Mouse (Mus musculus): ENCODE results near the gene Gm49354. TPM values are rescaled to one million over a fixed set of nuclear protein-coding genes. Genes with fewer than 3 reads are reported as not detected.

The Gm49354 gene
- polyA plus RNA-seq, 1 experiment = not detected

GRCm38 (mm10) chr13:59710230-59710629 is 71.8 kb downstream of the Gm49354 start, which contains the start of gene Spata31d1a:
Gene Spata31d1a (minus strand): TSS chr13:59710330.
- TF ChIP-seq FOSL1 (IDR thresholded peaks at IDR 0.05; ENCODE audit: insufficient read depth, low read length, poor library complexity, severe bottlenecking) (no peak), CEBPB (IDR thresholded peaks at IDR 0.05; ENCODE audit: low read depth) (no peak)
- H3K79me3 ChIP-seq (ENCODE audit: low read depth) = no peaks in the 10 kb centered on the region
- H3K4me3 ChIP-seq (ENCODE audit: insufficient read depth, poor library complexity, severe bottlenecking) = no peak within 1 kb of the TSS
- no peaks in the 10 kb centered on the region for H3K36me3 ChIP-seq (ENCODE audit: control insufficient read depth, insufficient read depth)
- H3K27me3 ChIP-seq (ENCODE audit: control insufficient read depth, insufficient read depth, insufficient read length) = peaks cover 18% of the 10 kb centered on the region
- H3ac ChIP-seq (ENCODE audit: control insufficient read depth, insufficient read length, low read depth) = no peak within 1 kb of the TSS
- H3K79me2 ChIP-seq (ENCODE audit: control insufficient read depth, insufficient read depth) = no peaks in the 10 kb centered on the region

Other genes starting within 250 kb of the Gm49354 start
- gene Agtpbp1, start 197.0 kb downstream of the Gm49354 start, polyA plus RNA-seq (2012; fragmentation: generic; extraction: Trizol) = 7.5 TPM
- gene Naa35, start 197.0 kb downstream of the Gm49354 start, polyA plus RNA-seq (2012; fragmentation: generic; extraction: Trizol) = 35.1 TPM
- gene Golm1, start 106.4 kb downstream of the Gm49354 start, polyA plus RNA-seq (2012; fragmentation: generic; extraction: Trizol) = 5.6 TPM
- not detected for gene 4921517D22Rik, start 88.1 kb downstream of the Gm49354 start, polyA plus RNA-seq (2012; fragmentation: generic; extraction: Trizol)
- gene Spata31d1a, start 71.9 kb downstream of the Gm49354 start, polyA plus RNA-seq (2012; fragmentation: generic; extraction: Trizol) = not detected
- not detected for gene Spata31d1b, start 70.0 kb downstream of the Gm49354 start, polyA plus RNA-seq (2012; fragmentation: generic; extraction: Trizol)
- not detected for gene Spata31d1d, start 50.5 kb downstream of the Gm49354 start, polyA plus RNA-seq (2012; fragmentation: generic; extraction: Trizol)
- 0.01 TPM for gene 1700014D04Rik, start 35.5 kb downstream of the Gm49354 start, polyA plus RNA-seq (2012; fragmentation: generic; extraction: Trizol)
- gene Isca1, start 12.4 kb downstream of the Gm49354 start, polyA plus RNA-seq (2012; fragmentation: generic; extraction: Trizol) = 43.2 TPM
- 13.7 TPM for gene Tut7, start 40.9 kb upstream of the Gm49354 start, polyA plus RNA-seq (2012; fragmentation: generic; extraction: Trizol)